Mouse (Mus musculus) liver, embryonic 16.5 days (tissue): ENCODE measurements around the gene Hspa8. TPM values are rescaled to one million over a fixed set of nuclear protein-coding genes. Genes with fewer than 3 reads are reported as not detected.

Experiments
- ATAC-seq: fragments of 200-750 bp; cut with Nextera tagmentation; 2 replicates; pipeline ENCODE4 v1.8.0; 2017; ENCODE audit warnings: low read depth, mild to moderate bottlenecking, moderate number of reproducible peaks, moderate library complexity
- H3K27ac ChIP-seq: fragments of 300-500 bp; sonication (generic); 2 replicates; pipeline ENCODE4 v1.5.1; 2014; ENCODE audit warnings: mild to moderate bottlenecking, low read length
- H3K27me3 ChIP-seq: fragments of 300-500 bp; sonication (generic); 2 replicates; pipeline ENCODE4 v1.6.1; 2014; ENCODE audit warnings: low read depth, low read length, mixed read lengths; ENCODE audit not compliant: control insufficient read depth, insufficient read depth
- H3K36me3 ChIP-seq: fragments of 300-500 bp; sonication (generic); 2 replicates; pipeline ENCODE4 v1.6.1; 2014; ENCODE audit warnings: mild to moderate bottlenecking; ENCODE audit not compliant: control insufficient read depth, insufficient read depth
- H3K4me1 ChIP-seq: fragments of 300-500 bp; sonication (generic); 2 replicates; pipeline ENCODE4 v1.6.1; 2014; ENCODE audit warnings: low read depth, low read length, mixed read lengths; ENCODE audit not compliant: control insufficient read depth
- H3K4me2 ChIP-seq: fragments of 300-500 bp; sonication (generic); 2 replicates; pipeline ENCODE4 v1.6.1; 2014; ENCODE audit warnings: low read depth, low read length, mixed read lengths
- H3K4me3 ChIP-seq: fragments of 300-500 bp; sonication (generic); 2 replicates; pipeline ENCODE4 v1.5.1; 2014; ENCODE audit warnings: low read depth, mild to moderate bottlenecking, low read length
- H3K9ac ChIP-seq: fragments of 300-500 bp; sonication (generic); 2 replicates; pipeline ENCODE4 v1.6.1; 2014; ENCODE audit warnings: low read depth, low read length
- H3K9me3 ChIP-seq: fragments of 300-500 bp; sonication (generic); replicated peaks from 2 replicates; pipeline ENCODE4 v1.6.1; 2016; ENCODE audit warnings: low read length; ENCODE audit not compliant: control insufficient read depth
- WGBS: fragments of 180-500 bp; shearing (Covaris S2); extraction: QIAGEN DNeasy Blood & Tissue Kit; methylation state at CpG from one replicate; pipeline ENCODE4 v1.1.7; 2014; ENCODE audit not compliant: insufficient replicate concordance; 5-methylcytosine and 5-hydroxymethylcytosine counted together
- polyA plus RNA-seq: library from polyadenylated mRNA; unstranded; fragments of >200 nt; fragmentation: Nextera tagmentation; extraction: Ambion mirVana; gene quantifications from 2 replicates; pipeline ENCODE4 v1.2.1, GENCODE M21; 2015

Gene Hspa8
- polyA plus RNA-seq, 1 experiment from 2014 or later = 995 TPM

DNA sequence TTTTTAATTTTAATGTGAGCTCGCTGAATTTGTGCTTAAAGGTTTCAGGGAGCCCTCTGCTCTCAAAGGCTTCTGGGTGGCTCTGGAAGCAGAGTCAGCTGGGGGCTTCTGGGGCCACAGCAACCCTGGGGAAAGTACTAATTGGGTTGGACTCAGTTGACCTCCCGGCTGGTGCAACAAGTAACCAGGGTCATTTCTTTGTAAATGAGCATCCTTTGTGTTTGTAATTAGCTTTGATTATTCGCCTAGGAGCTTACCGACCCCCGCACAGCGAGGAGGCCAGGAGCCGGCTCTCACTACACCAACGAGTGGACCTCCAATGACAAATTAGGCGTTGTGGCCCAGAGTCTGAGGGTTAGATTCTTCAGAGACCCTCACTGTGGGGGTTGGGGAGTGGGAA, 58.4 kb downstream of the Hspa8 start:
- H3K36me3 ChIP-seq = no peaks in the 10 kb centered on the region
- no peak for ATAC-seq
- no peaks in the 10 kb centered on the region for H3K9me3 ChIP-seq
- peaks cover 9% of the 10 kb centered on the region for H3K27me3 ChIP-seq
- WGBS = 13% methylated on average over 9 of the region's 9 CpGs
- H3K4me3 ChIP-seq = no peak overlapping the region
- no peak overlapping the region for H3K4me2 ChIP-seq
- no peaks in the 10 kb centered on the region for H3K4me1 ChIP-seq
- no peak overlapping the region for H3K27ac ChIP-seq
- H3K9ac ChIP-seq = no peak overlapping the region

Other genes with a start within 250 kb of the Hspa8 start
- gene Gm21915, start 130.4 kb upstream of the Hspa8 start, polyA plus RNA-seq = not detected in 2 replicates
- gene Clmp, start 115.0 kb upstream of the Hspa8 start, polyA plus RNA-seq = 0.61 and 1.2 TPM in 2 replicates
- gene Bsx, start 73.1 kb downstream of the Hspa8 start, polyA plus RNA-seq = not detected in 2 replicates
- gene Jhy, start 163.1 kb downstream of the Hspa8 start, polyA plus RNA-seq = not detected in 2 replicates
- gene Crtam, start 203.6 kb downstream of the Hspa8 start, polyA plus RNA-seq = 0.07 TPM in 1 of 2 replicates, not detected in the other